Mouse (Mus musculus): Measurements from ENCODE around the gene Cfap73.
A peak's percentile ranks its signal among the peaks of the same experiment; 100 is the strongest.

Gene Cfap73

GRCm38 (mm10) chr5:120579898-120580626 is 54.0 kb downstream of the Cfap73 start:
- DNase-seq = no peak

- peak; percentile 24 to 47 for DNase-seq
These were observed 54.7 kb downstream of the Cfap73 start for GRCm38 (mm10) chr5:120579211-120579897.

- DNase-seq = peak; percentile 48 to 58
These were observed 55.4 kb downstream of the Cfap73 start for GRCm38 (mm10) chr5:120578504-120579081.
